Mouse (Mus musculus) heart, postnatal 10 days (tissue): ENCODE data around the gene Cmklr1. TPM values are rescaled to one million over a fixed set of nuclear protein-coding genes. Genes with fewer than 3 reads are reported as not detected.
"Not testable (repeated sequence)": the region's sequence is repeated elsewhere in the genome, so short reads cannot be mapped to it uniquely, and the experiment has no call there.

Experiments used
- DNase-seq, 2 experiments: peaks; one replicate each; pipeline ENCODE4 v3.0.0; 2021
- intact Hi-C: fragments of 180-260 bp; cut with DNase I; formaldehyde crosslinking; loops from one replicate; pipeline ENCODE4 v1.15.1; 2025
- total RNA-seq, 2 experiments: library from RNA; stranded (reverse); gene quantifications; 2 replicates each; pipeline ENCODE4 v1.2.3; 2021

The Cmklr1 gene
- total RNA-seq, 2 experiments from 2014 or later = 20.8 to 22.5 TPM

GRCm38 (mm10) chr5:113591751-113592230 is 58.4 kb downstream of the Cmklr1 start:
- DNase-seq = no peak
- intact Hi-C loops = loop anchor here (5.0 kb wide), 1 partner anchor 111 kb away; no protein-coding TSS in a partner anchor

GRCm38 (mm10) chr5:113591166-113591565 is 59.1 kb downstream of the Cmklr1 start:
- no peak for DNase-seq

GRCm38 (mm10) chr5:113590010-113590640 is 60.1 kb downstream of the Cmklr1 start:
- no peak for DNase-seq
- intact Hi-C loops = loop anchor here (5.0 kb wide), 1 partner anchor 112 kb away; no protein-coding TSS in a partner anchor

More at GRCm38 (mm10) chr5:113591166-113591565, 59.1 kb downstream of the Cmklr1 start:
- intact Hi-C loops = loop anchor here (5.0 kb wide), 1 partner anchor 111 kb away; no protein-coding TSS in a partner anchor

DNA sequence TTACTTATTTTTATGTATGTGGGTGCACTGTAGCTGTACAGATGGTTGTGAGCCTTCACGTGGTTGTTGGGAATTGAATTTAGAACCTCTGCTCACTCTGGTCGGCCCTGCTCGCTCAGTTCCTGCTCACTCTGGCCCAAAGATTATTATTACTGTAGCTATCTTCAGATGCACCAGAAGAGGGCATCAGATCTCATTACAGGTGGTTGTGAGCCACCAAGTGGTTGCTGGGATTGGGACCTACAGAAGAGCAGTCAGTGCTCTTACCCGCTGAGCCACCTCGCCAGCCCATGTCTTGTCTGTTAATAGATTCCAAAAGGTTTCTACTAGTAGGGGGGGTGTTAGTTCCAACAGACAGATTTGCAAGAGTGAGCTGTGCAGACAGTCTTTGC is 63.8 kb downstream of the Cmklr1 start:
- DNase-seq, intact Hi-C loops: not testable (repeated sequence)

DNA sequence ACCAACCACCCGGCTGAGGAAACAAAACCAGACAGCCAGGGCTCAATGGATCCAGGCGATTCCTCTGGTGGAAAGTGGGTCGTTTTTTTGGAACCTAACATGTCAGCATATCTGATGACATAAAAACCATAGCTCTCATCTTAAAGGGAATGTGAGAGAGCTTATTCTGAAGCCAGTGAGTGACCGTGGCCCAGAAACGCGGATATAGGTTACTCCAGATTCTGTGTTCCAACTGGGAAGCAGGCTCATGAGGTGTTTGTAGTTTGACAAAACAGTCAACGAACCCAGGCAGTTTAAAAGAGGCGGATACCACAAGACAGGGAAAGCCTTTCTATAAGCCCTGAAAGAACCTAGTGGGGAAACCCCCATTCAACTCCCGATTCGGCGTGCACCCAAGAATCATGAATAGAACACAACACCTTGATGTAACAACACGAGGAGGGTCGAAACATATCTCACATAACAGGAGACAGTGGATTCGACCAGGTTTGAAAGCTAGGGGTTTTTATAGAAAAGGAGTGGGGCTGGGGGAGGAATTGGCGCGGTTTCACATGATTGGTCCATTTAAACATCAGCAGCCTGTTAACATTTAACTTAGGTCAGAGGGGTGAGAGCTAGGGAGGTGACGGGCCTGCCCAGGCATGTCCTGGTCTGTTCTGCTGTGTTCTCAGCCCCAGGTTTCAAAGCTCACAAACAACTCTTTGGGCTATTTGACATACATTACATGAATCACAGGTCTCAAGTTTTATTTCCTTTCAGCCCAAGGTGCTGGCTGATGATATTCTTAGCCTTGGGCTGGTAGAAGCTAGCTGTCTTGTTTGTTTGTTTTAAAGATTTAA is 64.4 kb downstream of the Cmklr1 start:
- intact Hi-C loops, DNase-seq: not testable (repeated sequence)

- no peak for DNase-seq
- intact Hi-C loops = no loop called here
Observed at GRCm38 (mm10) chr5:113584439-113584838, 65.8 kb downstream of the Cmklr1 start.

DNA sequence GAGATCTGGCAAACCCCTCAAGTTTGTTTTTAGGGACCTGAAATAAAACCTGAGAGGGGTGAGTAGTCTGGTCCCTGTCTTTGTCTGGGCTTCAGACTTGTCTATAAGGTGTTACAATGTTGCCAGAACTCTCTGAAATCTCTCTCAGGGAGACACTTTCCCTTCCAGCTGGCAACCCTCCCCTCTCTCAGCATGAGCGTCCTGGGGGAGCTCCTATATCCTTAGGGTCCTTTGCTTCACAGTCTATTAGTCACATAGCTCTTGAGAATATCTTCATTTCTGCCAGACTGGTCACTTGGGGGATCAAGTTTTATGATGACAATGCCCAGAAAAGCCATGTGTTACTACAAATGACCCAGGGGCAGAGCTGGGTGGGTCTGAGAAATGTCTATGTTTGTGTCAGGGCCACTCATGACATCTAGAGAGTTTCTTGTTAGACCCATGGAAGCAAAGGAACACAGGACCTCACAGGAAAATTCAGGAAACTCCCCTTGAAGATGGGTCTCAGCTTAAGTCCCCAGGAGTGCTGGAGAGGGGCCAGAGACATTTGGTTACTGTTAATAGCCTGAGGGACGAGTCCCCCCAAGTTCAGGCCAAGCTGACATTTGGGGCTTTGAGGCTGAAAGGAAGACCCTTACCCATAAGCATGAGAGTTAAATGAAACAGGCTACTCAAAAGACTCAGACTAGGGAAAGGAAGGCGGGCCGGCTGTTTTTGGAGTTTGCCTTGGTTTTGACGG is 66.6 kb downstream of the Cmklr1 start:
- DNase-seq = no peak
- intact Hi-C loops = no loop called here

GRCm38 (mm10) chr5:113580801-113581200 is 69.4 kb downstream of the Cmklr1 start:
- intact Hi-C loops = no loop called here
- DNase-seq = no peak

DNA sequence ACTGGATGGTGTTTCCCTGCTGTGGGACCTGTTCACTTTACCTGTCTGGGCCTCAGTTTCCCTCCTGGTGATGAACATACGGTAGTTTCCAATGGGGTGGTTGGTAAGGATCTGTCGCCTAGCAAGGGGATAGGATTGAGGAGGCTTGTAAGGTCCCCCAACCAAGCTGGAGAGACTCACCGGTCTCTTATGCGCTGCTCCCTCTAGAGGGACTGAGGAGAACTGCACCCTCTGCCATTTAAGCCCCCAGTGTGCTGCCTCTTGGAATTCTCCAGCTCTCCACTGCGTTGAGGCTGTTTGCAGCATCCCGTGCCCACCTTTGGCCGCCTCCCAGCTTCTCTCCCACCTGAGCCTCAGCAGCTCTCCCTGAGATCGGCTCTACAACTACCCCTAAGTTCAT is 70.0 kb downstream of the Cmklr1 start:
- intact Hi-C loops = no loop called here
- no peak for DNase-seq

DNA sequence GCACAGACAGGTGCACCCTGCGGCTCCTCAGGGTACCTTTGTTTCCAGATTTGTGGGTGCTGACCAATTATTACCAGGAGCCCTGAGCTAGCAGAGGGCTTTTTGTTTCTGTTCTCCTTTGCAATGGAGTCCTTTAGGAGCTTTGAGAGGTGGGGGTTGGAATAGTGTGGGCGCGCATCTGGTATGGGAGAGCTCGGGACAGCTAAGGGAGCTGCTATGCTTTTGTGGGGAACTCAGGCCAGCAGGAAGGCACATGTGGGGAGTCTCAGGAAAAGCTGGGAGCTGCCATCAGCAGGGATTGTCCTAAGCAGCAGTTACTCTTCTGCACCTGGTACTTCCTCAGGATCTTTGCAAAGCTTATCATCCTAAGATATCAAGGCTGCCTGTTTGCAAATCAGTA is 71.1 kb downstream of the Cmklr1 start:
- DNase-seq = no peak
- intact Hi-C loops = no loop called here

DNA sequence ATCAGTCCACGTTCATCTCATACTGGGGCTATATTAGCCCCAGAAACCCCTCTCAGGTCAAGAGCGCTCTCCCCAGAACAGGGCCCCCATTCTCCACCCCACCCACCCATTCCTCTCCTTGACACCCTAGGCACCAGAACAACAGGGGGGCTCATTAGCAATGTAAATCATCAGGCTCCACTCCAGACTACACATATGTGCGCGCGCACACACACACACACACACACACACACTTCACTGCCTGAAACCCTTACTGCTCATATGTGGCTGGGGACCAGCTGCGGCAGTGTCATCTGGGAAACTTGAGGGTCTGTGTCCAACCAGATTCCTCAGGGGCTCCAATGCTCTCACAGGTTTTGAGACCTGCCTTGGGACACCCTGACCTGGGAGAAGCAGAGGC is 71.8 kb downstream of the Cmklr1 start:
- DNase-seq = no peak
- intact Hi-C loops = no loop called here

GRCm38 (mm10) chr5:113577555-113577954 is 72.7 kb downstream of the Cmklr1 start:
- no peak for DNase-seq
- intact Hi-C loops = no loop called here

DNA sequence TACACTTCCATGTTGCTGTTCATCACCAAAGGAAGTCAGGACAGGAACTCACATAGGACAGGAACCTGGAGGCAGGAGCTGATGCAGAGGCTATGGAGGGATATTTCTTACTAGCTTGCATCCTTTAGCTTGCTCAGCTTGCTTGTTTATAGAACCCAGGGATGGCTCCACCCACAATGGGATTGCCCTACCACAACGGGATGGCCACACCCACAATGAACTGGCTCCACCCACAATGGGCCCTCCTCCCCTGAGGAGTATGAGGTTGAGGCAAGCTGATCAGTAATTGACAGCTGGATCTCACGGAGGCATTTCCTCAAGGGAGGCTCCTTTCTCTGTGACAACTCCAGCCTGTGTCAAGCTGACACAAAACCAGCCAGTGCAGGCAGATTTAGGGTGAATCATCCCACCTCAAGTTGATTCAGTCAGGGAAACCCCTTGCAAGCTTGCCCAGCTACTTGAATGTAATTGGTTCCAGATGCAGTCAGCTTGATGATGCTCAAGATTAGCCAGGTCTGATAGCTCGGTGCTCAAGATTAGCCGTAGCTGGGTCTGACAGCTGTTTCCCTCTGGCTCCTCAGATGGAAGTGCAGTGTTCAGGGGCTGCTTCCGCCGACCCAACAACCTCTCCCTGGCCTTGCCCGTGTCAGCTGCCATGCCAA is 80.0 kb downstream of the Cmklr1 start:
- no peak for DNase-seq
- intact Hi-C loops = no loop called here

- intact Hi-C loops = no loop called here
- DNase-seq = no peak
Observed at GRCm38 (mm10) chr5:113565858-113566257, 84.4 kb downstream of the Cmklr1 start.

- no peak for DNase-seq
Observed at GRCm38 (mm10) chr5:113565101-113565854, 84.9 kb downstream of the Cmklr1 start.

DNA sequence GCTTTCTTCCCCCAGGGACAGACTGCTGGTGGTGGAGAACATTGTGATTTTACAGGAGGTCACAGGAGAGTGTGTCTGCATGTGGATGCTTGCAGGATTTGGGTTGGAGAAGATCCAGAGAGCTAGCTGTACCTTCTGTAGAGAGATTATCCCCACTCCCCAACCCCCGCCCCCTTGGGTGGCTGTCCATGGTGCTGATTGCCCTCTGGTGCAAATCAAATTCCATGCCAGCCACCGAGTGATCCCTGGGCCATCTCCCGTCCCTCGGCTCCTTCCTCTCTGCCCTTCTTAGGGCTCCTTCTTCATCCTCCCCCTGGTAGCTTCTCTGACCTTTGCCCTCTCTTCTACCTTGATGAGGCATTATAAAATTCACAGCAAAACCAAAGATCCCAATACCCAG is 85.8 kb downstream of the Cmklr1 start:
- DNase-seq = no peak
- intact Hi-C loops = loop anchor here (5.0 kb wide), 1 partner anchor 77 kb away; no protein-coding TSS in a partner anchor

More at GRCm38 (mm10) chr5:113565101-113565854, 84.9 kb downstream of the Cmklr1 start:
- intact Hi-C loops = no loop called here
